Mouse (Mus musculus): ENCODE results near the gene Pkd2.

GRCm38 (mm10) chr5:104442396-104442795 is 16.9 kb upstream of the Pkd2 start:
- TF ChIP-seq POLR2A (IDR thresholded peaks at IDR 0.05; ENCODE audit: insufficient read depth, low read depth, low read length) (no peak), CTCF (IDR thresholded peaks at IDR 0.05; ENCODE audit: insufficient read depth, low read depth, low read length) (no peak)

Data from olfactory bulb, adult 2 months (tissue).